Mouse (Mus musculus) limb, embryonic 11.5 days (tissue): ENCODE data around the gene Padi3. TPM values are rescaled to one million over a fixed set of nuclear protein-coding genes. Genes with fewer than 3 reads are reported as not detected.

Source experiments
- ATAC-seq: fragments of 200-750 bp; cut with Nextera tagmentation; 2 replicates; pipeline ENCODE4 v1.8.0; 2017; ENCODE audit warnings: low read depth; ENCODE audit not compliant: insufficient number of reproducible peaks, low FRiP score, low TSS enrichment
- DNase-seq: peaks from one replicate; pipeline ENCODE4 v3.0.0-alpha.2; 2015; ENCODE audit warnings: low spot score
- H3K27ac ChIP-seq: fragments of 300-500 bp; sonication (generic); replicated peaks from 2 replicates; pipeline ENCODE4 v1.5.1; 2014; ENCODE audit warnings: low read depth, mild to moderate bottlenecking, low read length
- H3K27me3 ChIP-seq: fragments of 300-500 bp; sonication (generic); 2 replicates; pipeline ENCODE4 v1.6.1; 2014; ENCODE audit warnings: mild to moderate bottlenecking, low read length, mixed read lengths; ENCODE audit not compliant: control insufficient read depth, insufficient read depth
- H3K36me3 ChIP-seq: fragments of 300-500 bp; sonication (generic); 2 replicates; pipeline ENCODE4 v1.6.1; 2014; ENCODE audit warnings: mild to moderate bottlenecking, low read length, moderate library complexity, mixed read lengths; ENCODE audit not compliant: control insufficient read depth, insufficient read depth
- H3K4me1 ChIP-seq: fragments of 300-500 bp; sonication (generic); 2 replicates; pipeline ENCODE4 v1.6.1; 2014; ENCODE audit warnings: low read length, mixed read lengths; ENCODE audit not compliant: control insufficient read depth, insufficient read depth
- H3K4me2 ChIP-seq: fragments of 300-500 bp; sonication (generic); 2 replicates; pipeline ENCODE4 v1.6.1; 2014; ENCODE audit warnings: low read depth, mild to moderate bottlenecking, moderate library complexity; ENCODE audit not compliant: severe bottlenecking
- H3K4me3 ChIP-seq: fragments of 300-500 bp; sonication (generic); 2 replicates; pipeline ENCODE4 v1.5.1; 2014; ENCODE audit warnings: low read depth, low read length
- H3K9ac ChIP-seq: fragments of 300-500 bp; sonication (generic); 2 replicates; pipeline ENCODE4 v1.6.1; 2014; ENCODE audit warnings: mild to moderate bottlenecking, low read length
- H3K9me3 ChIP-seq: fragments of 300-500 bp; sonication (generic); 2 replicates; pipeline ENCODE4 v1.6.1; 2016; ENCODE audit warnings: low read length; ENCODE audit not compliant: control insufficient read depth
- WGBS: fragments of 180-500 bp; shearing (Covaris S2); extraction: QIAGEN DNeasy Blood & Tissue Kit; methylation state at CpG from one replicate; pipeline ENCODE4 v1.1.7; 2014; 5-methylcytosine and 5-hydroxymethylcytosine counted together
- polyA plus RNA-seq: library from polyadenylated mRNA; unstranded; fragments of >200 nt; fragmentation: Nextera tagmentation; extraction: Ambion mirVana; gene quantifications from 2 replicates; pipeline ENCODE4 v1.2.1, GENCODE M21; 2014

Padi3 gene
- polyA plus RNA-seq, 1 experiment from 2014 or later: 0.61 TPM

DNA sequence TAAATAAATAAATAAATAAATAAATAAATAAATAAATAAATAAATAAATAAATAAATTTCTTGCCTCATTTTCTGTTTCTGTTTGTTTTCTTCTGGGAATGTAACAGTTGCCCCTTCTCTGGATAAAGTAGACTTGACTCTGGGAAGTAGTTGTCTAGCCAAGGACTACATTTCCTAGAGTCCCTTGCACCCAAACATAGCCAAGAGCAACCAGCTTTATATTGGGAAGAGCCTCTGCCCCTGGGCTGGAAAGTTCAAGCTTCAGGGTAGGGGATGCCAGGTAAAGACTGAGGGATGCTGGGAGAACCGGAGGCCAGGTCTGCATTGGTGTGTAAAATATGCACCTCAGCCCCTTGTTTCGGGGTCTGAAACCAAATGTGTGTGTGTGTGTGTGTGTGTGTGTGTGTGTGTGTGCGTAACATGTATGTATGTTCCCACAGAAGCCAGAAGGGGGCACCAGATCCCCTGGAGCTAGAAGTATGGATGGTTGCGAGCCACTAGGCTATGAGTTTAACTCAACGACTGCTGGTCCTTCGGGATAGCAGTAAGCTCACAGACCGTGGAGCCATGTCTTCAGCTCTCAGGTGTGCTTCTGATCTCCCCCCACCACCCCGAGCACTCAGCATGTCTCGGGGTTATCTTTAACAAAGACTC is 26.0 kb downstream of the Padi3 start:
- WGBS: 93% methylated on average over 9 of the region's 9 CpGs
- no peak overlapping the region for H3K4me3 ChIP-seq
- ATAC-seq (no peak), DNase-seq (no peak)
- no peaks in the 10 kb centered on the region for H3K27me3 ChIP-seq
- H3K4me1 ChIP-seq: no peaks in the 10 kb centered on the region
- H3K9ac ChIP-seq: no peak overlapping the region
- no peak overlapping the region for H3K27ac ChIP-seq
- H3K36me3 ChIP-seq: no peaks in the 10 kb centered on the region
- no peak overlapping the region for H3K4me2 ChIP-seq
- no peaks in the 10 kb centered on the region for H3K9me3 ChIP-seq

DNA sequence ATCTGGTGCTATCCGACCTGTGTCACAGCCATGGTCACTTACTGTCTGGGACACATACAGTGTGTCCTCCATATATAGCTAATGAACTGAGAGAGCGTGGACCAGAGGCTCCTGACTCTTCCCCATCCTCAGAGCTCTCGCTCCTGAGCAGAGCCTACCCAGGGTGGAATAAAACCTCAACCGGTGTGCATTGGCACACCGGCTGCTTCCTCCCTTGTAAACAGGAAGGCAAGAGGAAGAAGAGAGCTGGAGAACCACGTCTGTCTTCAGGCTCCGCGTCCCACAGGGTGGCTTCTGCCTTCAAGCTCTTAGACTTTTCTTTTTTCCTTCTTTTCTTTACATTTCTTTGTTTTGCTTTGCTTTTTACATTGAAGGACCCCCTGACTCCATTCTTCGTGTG is 27.6 kb downstream of the Padi3 start:
- 89% methylated on average over 9 of the region's 9 CpGs for WGBS
- H3K36me3 ChIP-seq: no peaks in the 10 kb centered on the region
- H3K4me1 ChIP-seq: no peaks in the 10 kb centered on the region
- H3K4me2 ChIP-seq: no peak overlapping the region
- H3K27me3 ChIP-seq: no peaks in the 10 kb centered on the region
- no peak overlapping the region for H3K27ac ChIP-seq
- no peak overlapping the region for H3K9ac ChIP-seq
- H3K9me3 ChIP-seq: no peaks in the 10 kb centered on the region
- H3K4me3 ChIP-seq: no peak overlapping the region
- no peak for ATAC-seq
- DNase-seq: no peak

DNA sequence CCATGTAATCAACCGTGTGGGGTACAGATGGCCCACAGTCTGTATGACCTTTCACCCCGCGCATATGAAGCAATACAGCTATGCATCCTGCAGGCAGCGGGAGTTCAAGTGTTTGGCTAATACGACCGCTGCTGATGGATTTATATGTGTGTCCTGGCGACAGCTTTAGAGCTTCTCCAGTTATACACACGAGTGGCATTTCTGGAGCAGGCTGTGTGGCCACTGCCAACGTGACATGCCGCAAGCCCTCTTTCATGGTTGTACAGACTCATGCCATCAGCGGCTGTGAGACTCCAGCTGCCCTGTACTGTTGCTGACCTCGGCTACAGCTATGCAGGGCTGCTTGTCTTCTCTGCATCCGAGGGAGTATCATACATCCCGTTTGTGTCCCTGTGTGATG is 29.9 kb downstream of the Padi3 start:
- H3K27me3 ChIP-seq: no peaks in the 10 kb centered on the region
- no peak overlapping the region for H3K27ac ChIP-seq
- ATAC-seq: no peak
- no peaks in the 10 kb centered on the region for H3K4me1 ChIP-seq
- H3K9me3 ChIP-seq: no peaks in the 10 kb centered on the region
- no peak overlapping the region for H3K4me3 ChIP-seq
- H3K9ac ChIP-seq: no peak overlapping the region
- no peak overlapping the region for H3K4me2 ChIP-seq
- H3K36me3 ChIP-seq: no peaks in the 10 kb centered on the region
- no peak for DNase-seq
- 75% methylated on average over 14 of the region's 14 CpGs for WGBS

DNA sequence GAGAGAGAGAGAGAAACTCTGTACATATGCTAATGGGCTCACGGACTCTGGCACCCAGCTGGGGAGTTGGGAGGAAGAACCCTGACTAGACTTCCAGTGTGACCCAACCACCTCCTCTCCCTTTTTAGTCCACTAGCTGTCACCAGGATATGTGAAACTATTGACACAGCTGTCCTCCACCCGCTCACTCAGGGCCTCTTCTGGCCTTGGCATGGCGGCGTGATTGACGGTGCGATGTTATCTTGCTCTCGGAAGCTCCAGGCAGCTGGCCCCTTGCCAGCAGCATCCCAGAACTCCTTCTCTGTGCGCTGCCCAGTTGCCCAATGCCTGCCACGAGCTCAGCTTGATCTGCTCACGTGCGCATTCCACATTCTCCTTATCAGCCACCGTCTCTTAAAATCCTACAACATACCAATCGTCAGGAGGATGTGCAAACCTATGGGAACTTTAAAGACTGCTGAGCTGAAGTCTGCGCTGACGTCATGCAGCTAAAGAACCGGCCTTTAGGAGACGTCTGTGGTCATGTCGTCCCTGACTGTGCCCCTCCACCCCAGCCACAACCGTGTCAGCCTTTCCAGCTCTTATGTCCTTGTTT is 30.5 kb downstream of the Padi3 start:
- no peak overlapping the region for H3K27ac ChIP-seq
- H3K36me3 ChIP-seq: no peaks in the 10 kb centered on the region
- no peaks in the 10 kb centered on the region for H3K4me1 ChIP-seq
- no peak overlapping the region for H3K4me3 ChIP-seq
- no peak overlapping the region for H3K4me2 ChIP-seq
- H3K9me3 ChIP-seq: no peaks in the 10 kb centered on the region
- no peaks in the 10 kb centered on the region for H3K27me3 ChIP-seq
- WGBS: 60% methylated on average over 19 of the region's 19 CpGs
- DNase-seq (no peak), ATAC-seq (no peak)
- H3K9ac ChIP-seq: no peak overlapping the region

DNA sequence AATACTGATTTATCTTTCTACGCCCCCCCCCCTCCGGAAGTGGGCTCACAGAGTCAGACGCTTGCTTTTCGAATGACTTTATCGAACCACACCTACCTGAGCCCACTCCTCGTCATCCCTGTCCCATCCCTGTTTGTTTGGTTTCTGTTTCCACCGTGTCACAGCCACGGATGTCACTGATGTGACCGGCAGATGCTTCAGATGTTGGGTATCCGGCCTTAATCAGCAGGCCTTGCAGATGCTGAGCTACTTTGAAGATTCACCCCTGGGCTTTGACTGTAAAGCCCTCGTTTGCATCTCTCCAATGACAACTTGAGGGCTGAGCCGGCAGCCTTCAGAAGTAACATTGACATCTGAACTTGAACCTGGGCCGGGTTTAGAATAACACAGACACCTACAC is 33.8 kb downstream of the Padi3 start:
- Histone ChIP-seq H3K4me3 (no peak overlapping the region), H3K9me3 (no peaks in the 10 kb centered on the region), H3K4me1 (no peaks in the 10 kb centered on the region), H3K27me3 (no peaks in the 10 kb centered on the region), H3K9ac (no peak overlapping the region), H3K36me3 (no peaks in the 10 kb centered on the region), H3K4me2 (no peak overlapping the region), H3K27ac (no peak overlapping the region)
- ATAC-seq: no peak
- 74% methylated on average over 13 of the region's 13 CpGs for WGBS
- DNase-seq: no peak

DNA sequence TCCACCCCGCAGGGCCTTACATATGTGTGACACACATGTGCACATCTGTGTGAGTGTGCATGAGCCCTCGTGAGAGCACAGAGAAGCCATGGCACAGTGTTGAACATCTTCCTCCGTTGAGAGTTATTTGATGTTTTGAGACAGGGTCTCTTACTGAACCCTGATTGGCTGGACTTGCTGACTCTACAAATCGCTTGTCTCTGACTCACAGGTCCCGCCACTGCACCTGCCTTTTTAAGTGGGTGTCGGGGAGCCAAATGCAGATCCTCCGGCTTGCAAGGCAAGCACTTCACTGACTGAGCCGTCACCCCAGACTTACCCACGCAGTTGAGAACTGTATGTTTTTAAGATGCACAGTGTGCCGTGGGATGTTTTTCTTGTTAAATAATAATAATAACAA is 34.6 kb downstream of the Padi3 start:
- Histone ChIP-seq H3K4me3 (no peak overlapping the region), H3K4me1 (no peaks in the 10 kb centered on the region), H3K4me2 (no peak overlapping the region), H3K9ac (no peak overlapping the region), H3K27me3 (no peaks in the 10 kb centered on the region), H3K27ac (no peak overlapping the region), H3K36me3 (no peaks in the 10 kb centered on the region), H3K9me3 (no peaks in the 10 kb centered on the region)
- ATAC-seq: no peak
- 86% methylated on average over 10 of the region's 10 CpGs for WGBS
- DNase-seq: no peak

DNA sequence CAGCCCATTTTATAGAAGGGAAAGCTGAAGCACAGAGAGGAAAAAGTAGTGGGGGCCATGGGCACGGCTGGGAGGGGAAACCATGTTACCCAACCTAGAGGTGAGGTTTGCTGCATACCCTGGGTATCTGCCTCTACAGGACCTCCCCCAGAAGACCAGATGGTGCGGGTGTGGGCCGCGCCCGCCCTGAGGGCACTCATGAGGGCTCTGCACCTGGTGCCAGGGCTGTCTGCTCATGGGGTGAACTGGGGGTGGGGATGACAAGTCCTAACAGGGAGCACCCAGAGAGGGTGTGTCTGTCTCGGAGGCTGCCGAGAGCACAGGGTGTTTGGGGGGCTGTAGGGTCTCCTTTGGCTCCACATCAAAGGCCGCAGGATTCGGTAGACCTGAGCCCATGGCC is 35.6 kb downstream of the Padi3 start:
- no peak overlapping the region for H3K9ac ChIP-seq
- H3K27ac ChIP-seq: no peak overlapping the region
- DNase-seq: no peak
- H3K36me3 ChIP-seq: no peaks in the 10 kb centered on the region
- no peaks in the 10 kb centered on the region for H3K9me3 ChIP-seq
- ATAC-seq: no peak
- H3K4me2 ChIP-seq: no peak overlapping the region
- H3K27me3 ChIP-seq: no peaks in the 10 kb centered on the region
- H3K4me1 ChIP-seq: no peaks in the 10 kb centered on the region
- 88% methylated on average over 9 of the region's 9 CpGs for WGBS
- no peak overlapping the region for H3K4me3 ChIP-seq

DNA sequence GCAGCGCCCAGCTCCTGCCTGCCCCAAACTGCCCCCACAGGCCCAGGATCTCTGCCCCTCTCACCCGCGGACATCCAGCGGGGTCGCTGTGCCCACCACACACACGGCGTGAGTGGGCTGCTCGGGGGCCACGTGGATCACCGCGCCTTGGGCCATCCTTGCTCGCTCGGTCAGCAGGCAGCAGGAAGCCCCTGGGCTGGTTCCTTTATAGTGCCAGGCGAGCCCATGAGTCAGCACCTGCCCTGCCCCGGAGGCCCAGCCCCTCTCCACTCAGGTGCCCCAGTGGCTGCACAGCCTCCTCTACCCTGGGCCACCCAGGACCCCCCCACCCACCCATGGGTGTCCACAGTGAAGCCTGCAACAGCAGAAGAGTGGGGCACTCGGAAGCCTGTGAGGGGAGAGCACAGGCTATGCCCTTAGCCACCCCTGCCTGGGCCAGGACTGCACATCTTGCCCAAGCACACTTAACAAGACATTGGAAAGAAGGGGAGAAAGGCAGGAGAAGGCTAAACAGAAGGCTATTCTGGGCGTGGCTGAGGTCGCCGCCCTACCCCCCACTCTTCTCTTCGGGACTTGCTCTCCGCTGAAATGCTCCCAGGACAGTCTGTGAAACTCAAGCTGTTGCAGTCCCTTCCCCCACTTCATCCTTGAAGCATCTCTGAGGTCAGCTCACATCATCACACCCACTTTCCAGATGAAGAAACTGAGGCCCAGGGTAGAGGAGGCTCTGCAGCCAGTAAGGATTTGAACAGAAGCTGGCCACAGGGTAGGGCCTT is 36.2 kb downstream of the Padi3 start, which contains the start of gene Padi4:
Padi4 (minus strand) TSS at position 212 of the 776 bp plus-strand sequence.
- WGBS: 88% methylated on average over 21 of the region's 21 CpGs

More for the DNA sequence above, 36.2 kb downstream of the Padi3 start, which contains the start of gene Padi4:
- no peak within 1 kb of the TSS for H3K4me2 ChIP-seq
- ATAC-seq: no peak
- H3K27ac ChIP-seq: no peak within 1 kb of the TSS
- H3K4me3 ChIP-seq: no peak within 1 kb of the TSS
- no peaks in the 10 kb centered on the region for H3K27me3 ChIP-seq
- H3K36me3 ChIP-seq: no peaks in the 10 kb centered on the region
- H3K9ac ChIP-seq: no peak within 1 kb of the TSS
- no peaks in the 10 kb centered on the region for H3K4me1 ChIP-seq
- no peaks in the 10 kb centered on the region for H3K9me3 ChIP-seq
- no peak for DNase-seq
